Mouse (Mus musculus) bone marrow macrophage, adult 2 months (primary cell): ENCODE results near the gene Ablim1.

Source experiments
- CTCF ChIP-seq: IDR thresholded peaks from 2 replicates; pipeline ENCODE4 v1.5.1; 2012; ENCODE audit warnings: low read depth, mild to moderate bottlenecking, low read length, moderate library complexity
- POLR2A ChIP-seq: IDR thresholded peaks from 2 replicates; pipeline ENCODE4 v1.6.1; 2012; ENCODE audit warnings: mild to moderate bottlenecking, low read depth, low read length, borderline replicate concordance

GRCm38 (mm10) chr19:57138469-57138868 lies 176.2 kb downstream of the Ablim1 start:
- no peak for TF ChIP-seq CTCF
- no peak for TF ChIP-seq POLR2A
